Comparison of ENCODE assay signal across 8 mouse cellular contexts in genomic region chr2:24944304-24944703, GRCm38 (mm10). TPM values are rescaled to one million over a fixed set of nuclear protein-coding genes. Genes with fewer than 3 reads are reported as not detected.
A peak's percentile ranks its signal among the peaks of the same experiment; 100 is the strongest.
DNase-seq lines count a peak whose midpoint lies in the region; ATAC-seq lines count a peak whose summit lies in the region.
"Not testable (repeated sequence)": the region's sequence is repeated elsewhere in the genome, so short reads cannot be mapped to it uniquely, and the experiment has no call there.

No protein-coding gene starts in this region.

- H3K4me2 ChIP-seq in midbrain, embryonic 14.5 days (ENCODE audit: low read length): not testable (repeated sequence)

- H3K27ac ChIP-seq in midbrain, embryonic 14.5 days (replicated peaks; ENCODE audit: low read depth, low read length): not testable (repeated sequence)

- intact Hi-C loops in heart, postnatal 10 days (cut with DNase I): not testable (repeated sequence)

- DNase-seq in B cell, adult 2 months: peak; percentile 48 to 55
- DNase-seq in R1 (ENCODE audit: low read depth, low spot score): peak; percentile 62
- peak; percentile 40 for DNase-seq in embryo, embryonic 10 days (ENCODE audit: low spot score)
- DNase-seq in heart, postnatal 10 days: peak; percentile 19 to 35
- DNase-seq in kidney, postnatal 10 days: peak; percentile 58
- peak; percentile 63 to 72 for DNase-seq in lung, adult 18-20 months
- DNase-seq in midbrain, embryonic 14.5 days: peak; percentile 49
- DNase-seq in thymus, postnatal 0 days (ENCODE audit: low spot score): peak; percentile 32

- H3K9me3 ChIP-seq in midbrain, embryonic 14.5 days (ENCODE audit: control insufficient read depth, low read length): not testable (repeated sequence)

- H3K36me3 ChIP-seq in midbrain, embryonic 14.5 days (ENCODE audit: control insufficient read depth, insufficient read depth, low read length): not testable (repeated sequence)

- not testable (repeated sequence) for ATAC-seq in midbrain, embryonic 14.5 days (ENCODE audit: low FRiP score, low TSS enrichment)

- H3K4me3 ChIP-seq in midbrain, embryonic 14.5 days (replicated peaks; ENCODE audit: low read depth, low read length): not testable (repeated sequence)

- not testable (repeated sequence) for H3K4me1 ChIP-seq in midbrain, embryonic 14.5 days (ENCODE audit: control insufficient read depth, insufficient read depth, low read length)

- WGBS in midbrain, embryonic 14.5 days: 54% methylated on average over 2 of the region's 2 CpGs

- not testable (repeated sequence) for H3K9ac ChIP-seq in midbrain, embryonic 14.5 days (replicated peaks; ENCODE audit: low read length)

- H3K27me3 ChIP-seq in midbrain, embryonic 14.5 days (ENCODE audit: control insufficient read depth, insufficient read depth, low read length): not testable (repeated sequence)

RNA-seq across cellular contexts. Expression of gene Zmynd19, which starts 5.3 kb away (rescaled TPM):
- total RNA-seq in heart, postnatal 10 days (2021): 10 to 100 TPM; 19.7 to 24.2 TPM
- 20.9 and 31.4 TPM in 2 replicates for polyA plus RNA-seq in midbrain, embryonic 14.5 days (2014; fragmentation: Nextera tagmentation; extraction: Ambion mirVana)
- polyA plus RNA-seq in thymus, postnatal 0 days (2015; fragmentation: Nextera tagmentation; extraction: Ambion mirVana): 16.1 TPM in 2 replicates

RNA-seq across cellular contexts. Expression of gene Arrdc1, which starts 9.3 kb away (rescaled TPM):
- 10 to 100 TPM; 11.1 to 12.3 TPM for total RNA-seq in heart, postnatal 10 days (2021)
- 21.8 and 24.9 TPM in 2 replicates for polyA plus RNA-seq in midbrain, embryonic 14.5 days (2014; fragmentation: Nextera tagmentation; extraction: Ambion mirVana)
- 67.1 and 67.9 TPM in 2 replicates for polyA plus RNA-seq in thymus, postnatal 0 days (2015; fragmentation: Nextera tagmentation; extraction: Ambion mirVana)

RNA-seq across cellular contexts. Expression of gene Dph7, which starts 17.9 kb away (rescaled TPM):
- 1 to 10 TPM; 4.9 to 7.3 TPM for total RNA-seq in heart, postnatal 10 days (2021)
- polyA plus RNA-seq in midbrain, embryonic 14.5 days (2014; fragmentation: Nextera tagmentation; extraction: Ambion mirVana): 36.1 and 37.9 TPM in 2 replicates
- polyA plus RNA-seq in thymus, postnatal 0 days (2015; fragmentation: Nextera tagmentation; extraction: Ambion mirVana): 25.1 and 27.9 TPM in 2 replicates

RNA-seq across cellular contexts. Expression of gene Ehmt1, which starts 24.9 kb away (rescaled TPM):
- 10 to 100 TPM; 51.2 to 57.9 TPM for total RNA-seq in heart, postnatal 10 days (2021)
- 85.1 and 99.5 TPM in 2 replicates for polyA plus RNA-seq in midbrain, embryonic 14.5 days (2014; fragmentation: Nextera tagmentation; extraction: Ambion mirVana)
- 50.4 and 53.6 TPM in 2 replicates for polyA plus RNA-seq in thymus, postnatal 0 days (2015; fragmentation: Nextera tagmentation; extraction: Ambion mirVana)

RNA-seq across cellular contexts. Expression of gene Mrpl41, which starts 30.6 kb away (rescaled TPM):
- 10 to 100 TPM; 87.3 to 88.0 TPM for total RNA-seq in heart, postnatal 10 days (2021)
- polyA plus RNA-seq in midbrain, embryonic 14.5 days (2014; fragmentation: Nextera tagmentation; extraction: Ambion mirVana): 160 and 178 TPM in 2 replicates
- polyA plus RNA-seq in thymus, postnatal 0 days (2015; fragmentation: Nextera tagmentation; extraction: Ambion mirVana): 175 and 188 TPM in 2 replicates
